Mouse (Mus musculus): ENCODE data around the gene Negr1.

The Negr1 gene

DNA sequence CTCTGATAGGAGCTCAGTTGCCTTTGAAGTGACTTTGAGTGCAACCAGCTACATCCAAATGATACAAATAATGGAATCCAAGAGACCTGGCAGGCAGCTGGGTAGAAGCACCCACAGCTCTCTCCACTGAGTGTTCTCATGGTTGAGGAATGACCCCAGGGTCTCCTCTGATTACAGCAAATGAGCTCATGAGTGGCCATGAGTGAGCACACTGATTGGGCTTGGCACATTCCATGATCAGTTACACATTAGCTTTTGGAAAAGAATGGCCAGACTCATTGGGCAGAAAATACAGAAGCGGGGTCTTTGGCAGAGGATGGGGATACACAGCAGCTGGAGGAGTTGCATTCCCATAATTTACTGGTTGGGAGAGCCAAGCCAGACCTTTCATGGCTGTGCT, 678.6 kb downstream of the Negr1 start:
- Histone ChIP-seq H3K36me3 (ENCODE audit: insufficient read depth, low read length) (no peaks in the 10 kb centered on the region), H3K4me1 (replicated peaks; ENCODE audit: low read depth, low read length) (no peaks in the 10 kb centered on the region), H3K27me3 (ENCODE audit: insufficient read depth, low read length) (no peaks in the 10 kb centered on the region), H3K9me3 (ENCODE audit: low read length) (no peaks in the 10 kb centered on the region), H3K4me3 (replicated peaks; ENCODE audit: low read length) (no peak overlapping the region)
- TF ChIP-seq CTCF (conservative IDR thresholded peaks at IDR 0.05; ENCODE audit: low read length) (no peak), NANOG (IDR thresholded peaks at IDR 0.05; ENCODE audit: borderline replicate concordance, low read length) (no peak), POU5F1 (IDR thresholded peaks at IDR 0.05; ENCODE audit: borderline replicate concordance, low read length) (no peak)

- Histone ChIP-seq H3K9me3 (ENCODE audit: low read length) (no peaks in the 10 kb centered on the region), H3K4me3 (replicated peaks; ENCODE audit: low read length) (no peak overlapping the region), H3K36me3 (ENCODE audit: insufficient read depth, low read length) (no peaks in the 10 kb centered on the region), H3K4me1 (replicated peaks; ENCODE audit: low read depth, low read length) (no peaks in the 10 kb centered on the region), H3K27me3 (ENCODE audit: insufficient read depth, low read length) (no peaks in the 10 kb centered on the region)
- TF ChIP-seq POU5F1 (IDR thresholded peaks at IDR 0.05; ENCODE audit: borderline replicate concordance, low read length) (no peak), NANOG (IDR thresholded peaks at IDR 0.05; ENCODE audit: borderline replicate concordance, low read length) (no peak), CTCF (conservative IDR thresholded peaks at IDR 0.05; ENCODE audit: low read length) (no peak)
Measured at GRCm38 (mm10) chr3:157255446-157255845, 693.9 kb downstream of the Negr1 start.

DNA sequence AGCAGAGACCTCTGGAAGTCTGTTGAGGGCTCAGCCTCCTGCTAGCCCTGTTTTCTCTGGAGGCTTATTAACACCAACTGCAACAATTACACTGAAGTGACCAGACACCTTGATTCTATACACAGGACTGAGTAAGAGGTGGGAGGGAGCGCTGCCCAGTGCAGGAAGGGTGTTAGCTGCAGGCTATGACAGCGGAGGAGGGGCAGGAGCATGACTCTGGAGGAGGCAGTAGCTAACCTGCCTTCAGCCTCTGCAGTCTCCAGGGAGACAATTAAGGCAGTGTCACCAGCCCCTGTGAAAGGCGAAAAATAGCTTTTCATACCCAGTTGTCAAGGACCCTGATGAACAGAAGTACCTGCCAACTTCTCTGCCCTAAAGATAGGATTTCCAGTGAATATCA, 694.3 kb downstream of the Negr1 start:
- Histone ChIP-seq H3K4me3 (replicated peaks; ENCODE audit: low read length) (no peak overlapping the region), H3K9me3 (ENCODE audit: low read length) (no peaks in the 10 kb centered on the region), H3K4me1 (replicated peaks; ENCODE audit: low read depth, low read length) (no peaks in the 10 kb centered on the region), H3K36me3 (ENCODE audit: insufficient read depth, low read length) (no peaks in the 10 kb centered on the region), H3K27me3 (ENCODE audit: insufficient read depth, low read length) (no peaks in the 10 kb centered on the region)
- TF ChIP-seq CTCF (conservative IDR thresholded peaks at IDR 0.05; ENCODE audit: low read length) (no peak), POU5F1 (IDR thresholded peaks at IDR 0.05; ENCODE audit: borderline replicate concordance, low read length) (no peak), NANOG (IDR thresholded peaks at IDR 0.05; ENCODE audit: borderline replicate concordance, low read length) (no peak)

DNA sequence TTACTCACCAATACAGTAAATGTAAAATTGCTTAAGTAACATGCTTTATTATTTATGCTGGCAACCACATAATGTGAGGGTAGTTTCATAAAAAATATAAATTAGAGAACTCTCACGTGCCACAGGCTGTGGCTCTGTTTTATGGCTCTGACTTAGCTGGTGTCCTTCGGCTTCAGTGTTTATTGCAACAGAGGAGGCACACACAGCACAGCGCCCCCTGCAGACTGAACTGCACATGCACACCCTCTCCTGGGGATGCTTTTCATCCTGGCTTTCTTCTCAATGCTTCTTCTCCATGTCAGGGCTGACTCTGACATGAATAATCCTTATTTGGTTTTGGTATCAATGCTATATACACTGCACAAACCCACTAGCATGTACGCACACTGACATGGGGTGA, 707.1 kb downstream of the Negr1 start:
- no peaks in the 10 kb centered on the region for H3K27me3 ChIP-seq (ENCODE audit: insufficient read depth, low read length)
- H3K9me3 ChIP-seq (ENCODE audit: low read length) = no peaks in the 10 kb centered on the region
- TF ChIP-seq POU5F1 (IDR thresholded peaks at IDR 0.05; ENCODE audit: borderline replicate concordance, low read length) = no peak
- TF ChIP-seq NANOG (IDR thresholded peaks at IDR 0.05; ENCODE audit: borderline replicate concordance, low read length) = no peak
- TF ChIP-seq CTCF (conservative IDR thresholded peaks at IDR 0.05; ENCODE audit: low read length) = peak; percentile 83
- no peak overlapping the region for H3K4me3 ChIP-seq (replicated peaks; ENCODE audit: low read length)
- no peaks in the 10 kb centered on the region for H3K36me3 ChIP-seq (ENCODE audit: insufficient read depth, low read length)
- no peaks in the 10 kb centered on the region for H3K4me1 ChIP-seq (replicated peaks; ENCODE audit: low read depth, low read length)

DNA sequence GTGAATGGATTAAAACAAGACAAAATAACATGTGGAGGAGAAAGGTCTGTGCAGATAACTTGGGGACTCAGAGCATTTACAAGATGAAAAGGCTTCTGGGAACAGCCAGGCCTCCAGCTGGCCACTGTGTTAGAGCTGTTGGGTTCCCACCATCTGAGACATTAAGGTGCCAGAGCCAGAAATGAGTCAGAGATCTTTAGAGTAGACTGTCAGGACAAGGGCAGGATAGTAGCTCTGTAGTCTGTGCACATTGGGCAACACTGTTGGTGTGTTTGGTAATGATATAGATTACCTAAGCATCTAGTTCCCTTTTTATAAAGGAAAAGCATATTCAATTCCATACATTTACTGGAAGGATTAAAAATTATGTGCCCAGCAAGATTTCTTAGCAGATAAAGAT, 710.8 kb downstream of the Negr1 start:
- Histone ChIP-seq H3K27me3 (ENCODE audit: insufficient read depth, low read length) (no peaks in the 10 kb centered on the region), H3K36me3 (ENCODE audit: insufficient read depth, low read length) (no peaks in the 10 kb centered on the region), H3K4me3 (replicated peaks; ENCODE audit: low read length) (no peak overlapping the region), H3K9me3 (ENCODE audit: low read length) (no peaks in the 10 kb centered on the region), H3K4me1 (replicated peaks; ENCODE audit: low read depth, low read length) (peaks cover 10% of the 10 kb centered on the region)
- TF ChIP-seq CTCF (conservative IDR thresholded peaks at IDR 0.05; ENCODE audit: low read length) = no peak
- no peak for TF ChIP-seq POU5F1 (IDR thresholded peaks at IDR 0.05; ENCODE audit: borderline replicate concordance, low read length)
- no peak for TF ChIP-seq NANOG (IDR thresholded peaks at IDR 0.05; ENCODE audit: borderline replicate concordance, low read length)

DNA sequence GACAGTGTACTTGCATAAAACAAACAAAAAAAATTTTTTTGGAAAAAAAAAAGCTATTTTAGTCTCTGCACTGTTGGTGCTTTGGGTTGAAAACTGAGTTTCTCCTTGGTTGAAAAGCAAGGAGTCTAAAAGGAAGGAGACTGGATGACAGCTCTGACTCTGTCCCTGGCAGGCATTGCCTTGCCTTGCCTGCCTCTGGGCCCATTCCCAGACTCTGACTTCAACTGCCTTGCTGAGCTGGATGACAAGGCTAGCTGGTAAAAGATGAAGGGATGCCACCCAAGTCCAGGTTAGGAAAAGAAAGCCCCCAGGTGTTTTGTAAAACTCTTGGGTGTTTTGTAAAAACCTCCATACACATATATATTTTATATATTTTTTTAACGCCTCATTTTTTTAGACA, 712.5 kb downstream of the Negr1 start:
- TF ChIP-seq POU5F1 (IDR thresholded peaks at IDR 0.05; ENCODE audit: borderline replicate concordance, low read length) (no peak), NANOG (IDR thresholded peaks at IDR 0.05; ENCODE audit: borderline replicate concordance, low read length) (no peak), CTCF (conservative IDR thresholded peaks at IDR 0.05; ENCODE audit: low read length) (no peak)
- peaks cover 10% of the 10 kb centered on the region for H3K4me1 ChIP-seq (replicated peaks; ENCODE audit: low read depth, low read length)
- no peak overlapping the region for H3K4me3 ChIP-seq (replicated peaks; ENCODE audit: low read length)
- H3K9me3 ChIP-seq (ENCODE audit: low read length) = no peaks in the 10 kb centered on the region
- no peaks in the 10 kb centered on the region for H3K36me3 ChIP-seq (ENCODE audit: insufficient read depth, low read length)
- H3K27me3 ChIP-seq (ENCODE audit: insufficient read depth, low read length) = no peaks in the 10 kb centered on the region

DNA sequence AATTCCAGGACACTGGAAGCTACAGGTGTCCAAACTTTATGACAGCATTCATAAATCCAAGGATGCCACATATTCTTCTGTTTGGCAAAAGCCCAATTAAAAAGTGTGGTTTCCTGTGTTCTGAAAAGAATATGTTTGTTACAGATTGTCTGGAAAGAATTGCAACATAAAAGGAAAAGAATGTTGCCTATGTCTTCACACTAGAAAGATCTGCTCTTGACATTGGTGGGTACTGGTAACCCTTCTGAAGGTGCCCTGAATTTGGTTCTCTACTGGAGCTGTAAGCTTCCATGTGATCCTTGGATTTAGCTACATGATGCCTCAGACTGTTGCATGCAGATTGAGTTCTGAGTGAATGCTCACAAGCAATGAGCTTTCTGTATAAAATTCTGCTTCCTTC, 718.1 kb downstream of the Negr1 start:
- peaks cover 7% of the 10 kb centered on the region for H3K4me1 ChIP-seq (replicated peaks; ENCODE audit: low read depth, low read length)
- H3K9me3 ChIP-seq (ENCODE audit: low read length) = no peaks in the 10 kb centered on the region
- no peaks in the 10 kb centered on the region for H3K36me3 ChIP-seq (ENCODE audit: insufficient read depth, low read length)
- no peak for TF ChIP-seq CTCF (conservative IDR thresholded peaks at IDR 0.05; ENCODE audit: low read length)
- no peak for TF ChIP-seq NANOG (IDR thresholded peaks at IDR 0.05; ENCODE audit: borderline replicate concordance, low read length)
- TF ChIP-seq POU5F1 (IDR thresholded peaks at IDR 0.05; ENCODE audit: borderline replicate concordance, low read length) = no peak
- H3K27me3 ChIP-seq (ENCODE audit: insufficient read depth, low read length) = no peaks in the 10 kb centered on the region
- no peak overlapping the region for H3K4me3 ChIP-seq (replicated peaks; ENCODE audit: low read length)

DNA sequence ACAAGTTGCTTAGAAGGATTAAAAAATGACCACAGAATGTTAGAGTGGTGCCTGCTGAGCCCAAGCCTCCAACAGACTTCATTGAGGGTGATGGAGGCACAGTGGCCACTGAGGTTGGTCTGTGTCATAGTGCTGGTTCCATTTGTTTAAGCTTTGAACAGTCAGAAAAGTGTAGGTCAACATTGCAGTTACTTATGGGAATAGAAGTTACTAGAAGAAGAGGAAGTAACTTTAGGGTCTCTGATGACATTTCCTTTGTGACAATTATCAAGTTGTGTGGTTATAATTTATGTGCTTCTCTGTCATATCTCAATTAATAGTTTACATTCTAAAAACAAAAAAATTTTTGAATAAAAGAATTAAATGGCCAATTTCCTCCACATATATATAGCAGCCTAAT, 719.7 kb downstream of the Negr1 start:
- Histone ChIP-seq H3K4me3 (replicated peaks; ENCODE audit: low read length) (no peak overlapping the region), H3K36me3 (ENCODE audit: insufficient read depth, low read length) (no peaks in the 10 kb centered on the region), H3K27me3 (ENCODE audit: insufficient read depth, low read length) (no peaks in the 10 kb centered on the region), H3K9me3 (ENCODE audit: low read length) (no peaks in the 10 kb centered on the region), H3K4me1 (replicated peaks; ENCODE audit: low read depth, low read length) (0 out of 2 replicates have a peak, but pooled peaks cover 4% of the 10 kb centered on the region)
- TF ChIP-seq CTCF (conservative IDR thresholded peaks at IDR 0.05; ENCODE audit: low read length) (no peak), POU5F1 (IDR thresholded peaks at IDR 0.05; ENCODE audit: borderline replicate concordance, low read length) (no peak), NANOG (IDR thresholded peaks at IDR 0.05; ENCODE audit: borderline replicate concordance, low read length) (no peak)

DNA sequence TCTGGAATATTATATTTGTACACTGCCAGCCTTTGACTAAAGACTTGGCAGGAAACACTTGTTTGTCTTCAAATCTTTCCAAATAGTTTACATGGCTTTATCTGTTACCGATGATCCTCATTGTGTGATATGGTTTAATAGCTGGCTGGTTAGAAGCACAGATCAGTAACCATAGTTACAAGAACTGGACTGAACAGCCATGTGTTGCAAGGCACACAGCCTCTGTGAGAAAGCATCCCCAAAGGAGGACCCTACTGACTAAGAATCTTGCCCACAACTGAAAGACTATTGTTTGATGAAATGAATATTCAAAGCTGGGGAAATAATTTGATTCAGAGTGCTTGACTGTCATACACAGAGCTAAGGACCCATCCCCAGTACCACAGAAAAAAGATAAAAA, 729.7 kb downstream of the Negr1 start:
- Histone ChIP-seq H3K4me1 (replicated peaks; ENCODE audit: low read depth, low read length) (peaks cover 8% of the 10 kb centered on the region), H3K9me3 (ENCODE audit: low read length) (no peaks in the 10 kb centered on the region), H3K27me3 (ENCODE audit: insufficient read depth, low read length) (no peaks in the 10 kb centered on the region), H3K4me3 (replicated peaks; ENCODE audit: low read length) (no peak overlapping the region), H3K36me3 (ENCODE audit: insufficient read depth, low read length) (no peaks in the 10 kb centered on the region)
- TF ChIP-seq NANOG (IDR thresholded peaks at IDR 0.05; ENCODE audit: borderline replicate concordance, low read length) (no peak), POU5F1 (IDR thresholded peaks at IDR 0.05; ENCODE audit: borderline replicate concordance, low read length) (no peak), CTCF (conservative IDR thresholded peaks at IDR 0.05; ENCODE audit: low read length) (no peak)
